Mouse (Mus musculus): Measurements from ENCODE around the gene B2m. TPM values are rescaled to one million over a fixed set of nuclear protein-coding genes. Genes with fewer than 3 reads are reported as not detected.

The B2m gene
- polyA plus RNA-seq, 1 experiment: 1,104 TPM

- TF ChIP-seq CTCF (IDR thresholded peaks at IDR 0.05; ENCODE audit: insufficient read depth, low read length): no peak
- no peak overlapping the region for H3K4me3 ChIP-seq (replicated peaks; ENCODE audit: extremely low read depth, low read depth, low read length)
- no peaks in the 10 kb centered on the region for H3K4me1 ChIP-seq (ENCODE audit: control insufficient read depth, insufficient read depth, low read length)
- 59% methylated on average over 8 of the region's 8 CpGs for WGBS
- no peak for DNase-seq
Observed at GRCm38 (mm10) chr2:122180051-122180822, 32.8 kb downstream of the B2m start.

DNA sequence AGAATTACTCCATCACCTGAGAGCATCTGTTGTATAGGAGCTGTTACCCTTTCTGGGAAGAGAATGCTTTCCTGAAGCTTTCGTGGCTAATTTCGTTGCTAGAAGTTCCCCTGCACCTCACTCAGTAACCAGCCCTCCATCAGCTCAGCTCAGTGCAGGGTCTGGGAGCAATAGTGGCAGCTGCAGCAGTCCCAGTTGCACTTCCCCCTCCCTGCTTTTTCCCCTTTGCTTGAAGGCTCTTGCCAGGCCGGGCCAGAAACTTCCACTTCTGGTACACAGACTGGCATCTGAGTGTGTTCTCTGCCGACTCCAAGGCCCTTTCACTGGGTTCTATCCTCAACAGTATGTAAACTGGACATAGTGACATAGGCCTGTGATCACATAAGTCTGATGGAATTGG lies 37.6 kb downstream of the B2m start:
- Histone ChIP-seq H3K4me1 (ENCODE audit: control insufficient read depth, insufficient read depth, low read length) (no peaks in the 10 kb centered on the region), H3K4me3 (replicated peaks; ENCODE audit: extremely low read depth, low read depth, low read length) (no peak overlapping the region)
- DNase-seq: no peak
- TF ChIP-seq CTCF (IDR thresholded peaks at IDR 0.05; ENCODE audit: insufficient read depth, low read length) (no peak), POLR2A (IDR thresholded peaks at IDR 0.05; ENCODE audit: borderline replicate concordance, extremely low read depth, low read depth, low read length) (no peak)
- WGBS: 72% methylated on average over 4 of the region's 4 CpGs

DNA sequence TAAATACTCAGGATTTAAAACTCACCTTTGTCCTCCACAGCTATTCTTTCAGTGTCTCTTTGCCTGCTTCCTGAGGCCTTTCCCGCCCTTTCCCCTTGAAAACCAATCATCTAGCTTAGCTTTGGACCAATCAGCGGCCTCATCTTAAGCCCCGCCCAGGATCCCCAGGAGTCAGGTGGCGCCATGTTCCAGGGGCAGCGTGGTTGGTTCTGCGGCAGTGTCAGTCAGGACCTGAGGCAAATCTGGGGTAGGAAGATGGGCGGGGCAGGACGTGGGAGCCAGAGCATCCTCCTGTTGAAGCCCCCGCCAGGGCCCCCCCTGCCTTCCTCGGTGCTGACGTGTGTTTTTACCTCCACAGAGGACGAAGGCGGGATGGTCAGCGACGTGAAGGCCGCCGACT lies 38.6 kb downstream of the B2m start, which contains the start of the genes Patl2 and Terb2:
Gene Patl2, minus strand, starts transcription at position 84 of the 400 bp plus-strand sequence.
Gene Terb2, plus strand, starts transcription at position 167 of the 400 bp plus-strand sequence.
- Histone ChIP-seq H3K4me1 (ENCODE audit: control insufficient read depth, insufficient read depth, low read length) (no peaks in the 10 kb centered on the region), H3K4me3 (replicated peaks; ENCODE audit: extremely low read depth, low read depth, low read length) (no peak within 1 kb of the TSS)
- no peak for DNase-seq
- TF ChIP-seq POLR2A (IDR thresholded peaks at IDR 0.05; ENCODE audit: borderline replicate concordance, extremely low read depth, low read depth, low read length) (no peak), CTCF (IDR thresholded peaks at IDR 0.05; ENCODE audit: insufficient read depth, low read length) (no peak)
- 77% methylated on average over 17 of the region's 17 CpGs for WGBS

- H3K4me1 ChIP-seq (ENCODE audit: control insufficient read depth, insufficient read depth, low read length): no peaks in the 10 kb centered on the region
- 91% methylated on average over 3 of the region's 3 CpGs for WGBS
- no peak overlapping the region for H3K4me3 ChIP-seq (replicated peaks; ENCODE audit: extremely low read depth, low read depth, low read length)
- no peak for TF ChIP-seq CTCF (IDR thresholded peaks at IDR 0.05; ENCODE audit: insufficient read depth, low read length)
- no peak for TF ChIP-seq POLR2A (IDR thresholded peaks at IDR 0.05; ENCODE audit: borderline replicate concordance, extremely low read depth, low read depth, low read length)
- DNase-seq: no peak
Observed at GRCm38 (mm10) chr2:122186751-122187150, 39.3 kb downstream of the B2m start.

DNA sequence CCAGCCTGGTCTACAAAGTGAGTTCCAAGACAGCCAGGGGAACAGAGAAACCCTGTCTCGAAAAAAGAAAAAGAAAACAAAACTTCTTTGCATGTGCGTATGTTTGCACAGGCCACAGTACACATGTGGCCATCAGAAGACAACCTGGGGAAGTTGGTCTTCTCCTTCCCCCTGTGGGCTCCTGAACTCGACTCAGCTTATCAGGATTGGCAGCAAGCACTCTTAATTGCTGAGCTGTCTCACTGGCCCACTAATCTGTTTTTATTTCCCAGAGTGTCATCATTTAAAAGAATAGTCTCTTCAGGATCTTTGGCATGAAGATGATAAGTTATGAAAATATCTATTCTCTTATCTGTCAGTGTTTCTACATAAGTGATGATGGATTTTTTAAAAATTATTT lies 44.4 kb downstream of the B2m start:
- 67% methylated on average over 3 of the region's 3 CpGs for WGBS
- H3K4me1 ChIP-seq (ENCODE audit: control insufficient read depth, insufficient read depth, low read length): no peaks in the 10 kb centered on the region
- TF ChIP-seq CTCF (IDR thresholded peaks at IDR 0.05; ENCODE audit: insufficient read depth, low read length) (no peak), POLR2A (IDR thresholded peaks at IDR 0.05; ENCODE audit: borderline replicate concordance, extremely low read depth, low read depth, low read length) (no peak)
- DNase-seq: no peak
- no peak overlapping the region for H3K4me3 ChIP-seq (replicated peaks; ENCODE audit: extremely low read depth, low read depth, low read length)

DNA sequence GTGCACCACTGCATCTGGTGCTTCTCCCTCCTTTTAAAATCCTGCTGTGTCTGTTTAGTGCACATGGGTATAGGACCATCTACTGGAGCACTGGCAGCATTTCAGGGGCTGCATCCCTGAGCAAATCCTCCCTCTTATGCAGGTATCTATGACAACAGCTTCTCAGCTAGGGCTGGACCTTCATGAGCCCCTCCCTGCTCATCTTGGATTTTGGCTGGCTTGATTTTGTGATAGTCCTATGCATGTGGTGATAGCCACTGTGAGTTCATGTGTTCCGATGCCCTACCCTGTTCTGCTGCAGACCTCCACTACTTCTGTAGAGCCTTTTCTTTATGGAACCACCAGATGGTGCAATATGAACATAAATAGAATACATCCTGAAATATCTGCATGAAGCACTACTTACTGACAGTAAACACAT lies 47.0 kb downstream of the B2m start:
- WGBS: 58% methylated on average over 1 of the region's 1 CpGs
- TF ChIP-seq CTCF (IDR thresholded peaks at IDR 0.05; ENCODE audit: insufficient read depth, low read length) (peak; percentile 37; the same call in 1 of the 2 replicates), POLR2A (IDR thresholded peaks at IDR 0.05; ENCODE audit: borderline replicate concordance, extremely low read depth, low read depth, low read length) (no peak)

GRCm38 (mm10) chr2:122201501-122201900 lies 54.0 kb downstream of the B2m start:
- TF ChIP-seq CTCF (IDR thresholded peaks at IDR 0.05; ENCODE audit: insufficient read depth, low read length): no peak
- TF ChIP-seq POLR2A (IDR thresholded peaks at IDR 0.05; ENCODE audit: borderline replicate concordance, extremely low read depth, low read depth, low read length): no peak
- Histone ChIP-seq H3K4me3 (replicated peaks; ENCODE audit: extremely low read depth, low read depth, low read length) (no peak overlapping the region), H3K4me1 (ENCODE audit: control insufficient read depth, insufficient read depth, low read length) (no peaks in the 10 kb centered on the region)
- 71% methylated on average over 1 of the region's 1 CpGs for WGBS
- no peak for DNase-seq

More for the DNA sequence above, 47.0 kb downstream of the B2m start:
- Histone ChIP-seq H3K4me1 (ENCODE audit: control insufficient read depth, insufficient read depth, low read length) (no peaks in the 10 kb centered on the region), H3K4me3 (replicated peaks; ENCODE audit: extremely low read depth, low read depth, low read length) (no peak overlapping the region)
- DNase-seq: no peak

Other genes with a start within 250 kb of the B2m start
- gene Ctdspl2, start 191.7 kb upstream of the B2m start, polyA plus RNA-seq (2012; rRNA removed): 4.6 and 5.8 TPM in 2 replicates
- gene Mageb3, start 191.6 kb upstream of the B2m start, polyA plus RNA-seq (2012; rRNA removed): not detected in 2 replicates
- 3.1 and 3.9 TPM in 2 replicates for gene Eif3j1, start 119.1 kb upstream of the B2m start, polyA plus RNA-seq (2012; rRNA removed)
- 7.4 and 9.2 TPM in 2 replicates for gene Spg11, start 29.3 kb upstream of the B2m start, polyA plus RNA-seq (2012; rRNA removed)
- 0.08 TPM in 1 of 2 replicates, not detected in the other for gene Trim69, start 13.0 kb downstream of the B2m start, polyA plus RNA-seq (2012; rRNA removed)
- 0.07 TPM in 1 of 2 replicates, not detected in the other for gene Patl2, start 38.5 kb downstream of the B2m start, polyA plus RNA-seq (2012; rRNA removed)
- gene Terb2, start 38.6 kb downstream of the B2m start, polyA plus RNA-seq (2012; rRNA removed): not detected in 2 replicates
- 15.3 and 21.9 TPM in 2 replicates for gene Sord, start 87.1 kb downstream of the B2m start, polyA plus RNA-seq (2012; rRNA removed)
- gene Duox2, start 150.8 kb downstream of the B2m start, polyA plus RNA-seq (2012; rRNA removed): 0.68 and 0.72 TPM in 2 replicates
- gene Duoxa2, start 151.2 kb downstream of the B2m start, polyA plus RNA-seq (2012; rRNA removed): 0.50 and 0.75 TPM in 2 replicates
- gene Duoxa1, start 166.0 kb downstream of the B2m start, polyA plus RNA-seq (2012; rRNA removed): 0.23 and 9.9 TPM in 2 replicates
- 2.7 TPM in 1 of 2 replicates, not detected in the other for gene Duox1, start 168.0 kb downstream of the B2m start, polyA plus RNA-seq (2012; rRNA removed)
- 4.5 and 6.4 TPM in 2 replicates for gene Shf, start 221.5 kb downstream of the B2m start, polyA plus RNA-seq (2012; rRNA removed)